Mouse (Mus musculus): Measurements from ENCODE around the gene Pde1b. TPM values are rescaled to one million over a fixed set of nuclear protein-coding genes. Genes with fewer than 3 reads are reported as not detected.

Pde1b gene
- 0.87 and 1.1 TPM in 2 replicates for polyA plus RNA-seq (2014; fragmentation: Nextera tagmentation; extraction: Ambion mirVana)

GRCm38 (mm10) chr15:103502435-103503250 is at the start of gene Pde1b:
Pde1b (plus strand) TSS chr15:103503034.
- DNase-seq (ENCODE audit: low spot score) (peak; percentile 57), ATAC-seq (replicated peaks; ENCODE audit: low FRiP score) (peak; percentile 85)
- peak within 1 kb of the TSS; percentile 54 for H3K4me3 ChIP-seq (ENCODE audit: low read depth, low read length)
- no peak within 1 kb of the TSS for H3K27ac ChIP-seq (ENCODE audit: low read depth, low read length)
- H3K9me3 ChIP-seq (ENCODE audit: control insufficient read depth, low read length), result no peaks in the 10 kb centered on the region
- peak within 1 kb of the TSS; percentile 86 for H3K4me2 ChIP-seq
- 2% methylated on average over 54 of the region's 63 CpGs for WGBS
- peaks cover 40% of the 10 kb centered on the region for H3K27me3 ChIP-seq (replicated peaks; ENCODE audit: control insufficient read depth, insufficient read depth, low read length)
- no peak within 1 kb of the TSS for H3K9ac ChIP-seq (ENCODE audit: low read depth, low read length)
- H3K4me1 ChIP-seq (replicated peaks; ENCODE audit: control insufficient read depth, insufficient read depth, low read length), result no peaks in the 10 kb centered on the region
- H3K36me3 ChIP-seq (ENCODE audit: control insufficient read depth, insufficient read depth, low read length), result no peaks in the 10 kb centered on the region

GRCm38 (mm10) chr15:103453551-103454218 is 49.1 kb upstream of the Pde1b start, which contains the start of gene Nckap1l:
Nckap1l (plus strand) TSS chr15:103453794.
- ATAC-seq (replicated peaks; ENCODE audit: low FRiP score) (peak; percentile 86), DNase-seq (ENCODE audit: low spot score) (no peak)
- Histone ChIP-seq H3K4me1 (replicated peaks; ENCODE audit: control insufficient read depth, insufficient read depth, low read length) (no peaks in the 10 kb centered on the region), H3K4me2 (peak within 1 kb of the TSS; percentile 50), H3K9me3 (ENCODE audit: control insufficient read depth, low read length) (no peaks in the 10 kb centered on the region), H3K36me3 (ENCODE audit: control insufficient read depth, insufficient read depth, low read length) (no peaks in the 10 kb centered on the region), H3K27ac (ENCODE audit: low read depth, low read length) (no peak within 1 kb of the TSS), H3K4me3 (ENCODE audit: low read depth, low read length) (peak within 1 kb of the TSS; percentile 26), H3K27me3 (replicated peaks; ENCODE audit: control insufficient read depth, insufficient read depth, low read length) (no peaks in the 10 kb centered on the region), H3K9ac (ENCODE audit: low read depth, low read length) (no peak within 1 kb of the TSS)
- 50% methylated on average over 13 of the region's 13 CpGs for WGBS

GRCm38 (mm10) chr15:103454449-103454848 is 48.4 kb upstream of the Pde1b start:
- Histone ChIP-seq H3K4me3 (ENCODE audit: low read depth, low read length) (peak overlapping the region; percentile 26; the same call in 1 of the 2 replicates), H3K9me3 (ENCODE audit: control insufficient read depth, low read length) (no peaks in the 10 kb centered on the region), H3K36me3 (ENCODE audit: control insufficient read depth, insufficient read depth, low read length) (no peaks in the 10 kb centered on the region), H3K4me2 (peak overlapping the region; percentile 50), H3K4me1 (replicated peaks; ENCODE audit: control insufficient read depth, insufficient read depth, low read length) (no peaks in the 10 kb centered on the region), H3K27ac (ENCODE audit: low read depth, low read length) (no peak overlapping the region), H3K9ac (ENCODE audit: low read depth, low read length) (no peak overlapping the region), H3K27me3 (replicated peaks; ENCODE audit: control insufficient read depth, insufficient read depth, low read length) (no peaks in the 10 kb centered on the region)
- ATAC-seq (replicated peaks; ENCODE audit: low FRiP score) (no peak), DNase-seq (ENCODE audit: low spot score) (no peak)
- WGBS, result 62% methylated on average over 6 of the region's 6 CpGs

DNA sequence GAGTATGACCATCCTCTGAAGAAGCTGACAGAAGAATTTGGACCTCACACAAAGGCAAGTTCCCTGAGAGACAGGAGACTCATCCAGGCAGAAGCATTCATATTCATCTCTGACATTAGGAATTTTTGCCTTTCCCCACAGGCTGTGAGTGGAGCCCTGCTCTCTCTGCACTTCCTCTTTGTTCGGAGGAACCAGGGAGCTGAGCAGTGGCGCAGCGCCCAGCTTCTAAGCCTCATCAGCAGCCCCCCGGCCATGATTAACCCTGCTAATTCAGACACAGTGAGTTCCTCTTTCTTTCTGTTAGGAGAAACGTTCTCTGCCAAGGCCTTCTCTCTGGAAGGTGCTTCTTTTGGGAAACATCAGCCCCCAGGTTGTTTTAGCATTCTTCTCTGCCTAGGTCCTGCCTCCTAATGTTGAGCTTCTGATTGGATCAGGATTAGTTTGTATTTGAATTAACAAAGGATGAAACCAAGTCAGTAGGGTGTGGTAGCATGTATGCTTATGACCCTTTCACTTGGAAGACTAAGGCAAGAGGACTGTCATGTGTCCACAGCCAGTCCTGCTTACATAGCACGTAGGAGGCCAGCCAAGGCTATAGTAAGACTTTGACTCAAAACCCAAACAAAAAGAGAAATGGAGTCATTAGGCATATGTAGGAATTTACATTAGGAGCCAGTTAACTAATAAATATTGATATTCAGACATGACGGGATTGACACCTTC is 40.1 kb upstream of the Pde1b start:
- Histone ChIP-seq H3K4me1 (replicated peaks; ENCODE audit: control insufficient read depth, insufficient read depth, low read length) (no peaks in the 10 kb centered on the region), H3K4me3 (ENCODE audit: low read depth, low read length) (no peak overlapping the region), H3K27ac (ENCODE audit: low read depth, low read length) (no peak overlapping the region), H3K9me3 (ENCODE audit: control insufficient read depth, low read length) (no peaks in the 10 kb centered on the region), H3K9ac (ENCODE audit: low read depth, low read length) (no peak overlapping the region), H3K27me3 (replicated peaks; ENCODE audit: control insufficient read depth, insufficient read depth, low read length) (no peaks in the 10 kb centered on the region), H3K4me2 (no peak overlapping the region), H3K36me3 (ENCODE audit: control insufficient read depth, insufficient read depth, low read length) (no peaks in the 10 kb centered on the region)
- 61% methylated on average over 7 of the region's 7 CpGs for WGBS
- no peak for DNase-seq (ENCODE audit: low spot score)
- ATAC-seq (replicated peaks; ENCODE audit: low FRiP score), result no peak

GRCm38 (mm10) chr15:103471488-103472194 is 31.2 kb upstream of the Pde1b start:
- Histone ChIP-seq H3K9ac (ENCODE audit: low read depth, low read length) (no peak overlapping the region), H3K27ac (ENCODE audit: low read depth, low read length) (no peak overlapping the region), H3K9me3 (ENCODE audit: control insufficient read depth, low read length) (no peaks in the 10 kb centered on the region), H3K27me3 (replicated peaks; ENCODE audit: control insufficient read depth, insufficient read depth, low read length) (no peaks in the 10 kb centered on the region), H3K4me3 (ENCODE audit: low read depth, low read length) (no peak overlapping the region), H3K4me2 (no peak overlapping the region), H3K36me3 (ENCODE audit: control insufficient read depth, insufficient read depth, low read length) (no peaks in the 10 kb centered on the region), H3K4me1 (replicated peaks; ENCODE audit: control insufficient read depth, insufficient read depth, low read length) (no peaks in the 10 kb centered on the region)
- 82% methylated on average over 7 of the region's 7 CpGs for WGBS
- DNase-seq (ENCODE audit: low spot score) (no peak), ATAC-seq (replicated peaks; ENCODE audit: low FRiP score) (no peak)

DNA sequence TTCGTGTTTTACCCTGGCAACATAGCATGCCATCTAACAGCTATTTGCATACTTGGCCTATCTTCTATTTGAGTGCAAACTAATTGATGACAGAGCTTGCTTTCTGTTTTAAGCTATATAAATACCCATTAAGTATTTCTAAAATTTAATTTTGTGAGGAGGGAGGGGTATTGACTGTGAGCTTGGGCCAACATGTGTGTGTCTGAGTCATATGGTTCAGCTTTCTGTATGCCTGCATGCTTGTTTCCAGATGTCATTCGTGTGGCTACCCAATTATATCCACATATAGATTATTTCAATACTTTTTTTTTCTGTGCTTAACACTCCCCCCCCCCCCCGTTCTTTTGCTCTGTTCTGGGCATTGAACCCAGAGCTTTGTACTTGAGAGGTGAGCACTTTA is 30.6 kb upstream of the Pde1b start:
- 77% methylated on average over 3 of the region's 3 CpGs for WGBS
- Histone ChIP-seq H3K4me1 (replicated peaks; ENCODE audit: control insufficient read depth, insufficient read depth, low read length) (no peaks in the 10 kb centered on the region), H3K9ac (ENCODE audit: low read depth, low read length) (no peak overlapping the region), H3K27ac (ENCODE audit: low read depth, low read length) (no peak overlapping the region), H3K36me3 (ENCODE audit: control insufficient read depth, insufficient read depth, low read length) (no peaks in the 10 kb centered on the region), H3K9me3 (ENCODE audit: control insufficient read depth, low read length) (no peaks in the 10 kb centered on the region), H3K4me2 (no peak overlapping the region), H3K4me3 (ENCODE audit: low read depth, low read length) (no peak overlapping the region), H3K27me3 (replicated peaks; ENCODE audit: control insufficient read depth, insufficient read depth, low read length) (no peaks in the 10 kb centered on the region)
- ATAC-seq (replicated peaks; ENCODE audit: low FRiP score) (no peak), DNase-seq (ENCODE audit: low spot score) (no peak)

GRCm38 (mm10) chr15:103473182-103473581 is 29.7 kb upstream of the Pde1b start:
- H3K4me2 ChIP-seq, result no peak overlapping the region
- no peak overlapping the region for H3K27ac ChIP-seq (ENCODE audit: low read depth, low read length)
- ATAC-seq (replicated peaks; ENCODE audit: low FRiP score) (no peak), DNase-seq (ENCODE audit: low spot score) (no peak)
- H3K9me3 ChIP-seq (ENCODE audit: control insufficient read depth, low read length), result no peaks in the 10 kb centered on the region
- H3K9ac ChIP-seq (ENCODE audit: low read depth, low read length), result no peak overlapping the region
- H3K36me3 ChIP-seq (ENCODE audit: control insufficient read depth, insufficient read depth, low read length), result no peaks in the 10 kb centered on the region
- WGBS, result 83% methylated on average over 7 of the region's 7 CpGs
- no peaks in the 10 kb centered on the region for H3K4me1 ChIP-seq (replicated peaks; ENCODE audit: control insufficient read depth, insufficient read depth, low read length)
- no peaks in the 10 kb centered on the region for H3K27me3 ChIP-seq (replicated peaks; ENCODE audit: control insufficient read depth, insufficient read depth, low read length)
- H3K4me3 ChIP-seq (ENCODE audit: low read depth, low read length), result no peak overlapping the region

DNA sequence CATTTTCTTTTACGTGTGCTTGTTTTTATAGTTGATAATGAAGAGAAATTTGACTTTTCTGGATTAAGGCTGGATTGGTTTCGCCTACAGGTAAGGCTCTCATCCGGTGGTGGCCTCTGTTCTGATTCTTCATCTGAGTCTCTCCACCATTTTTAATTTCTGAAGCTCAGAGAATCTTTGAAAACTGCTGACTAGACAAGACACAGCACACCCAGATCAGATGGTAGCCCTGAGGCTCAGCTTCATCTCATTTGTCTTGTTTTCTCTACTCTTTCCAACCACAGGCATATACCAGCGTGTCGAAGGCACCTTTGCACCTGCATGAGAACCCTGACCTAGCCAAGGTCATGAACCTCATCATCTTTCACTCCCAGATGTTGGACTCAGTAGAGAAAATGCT is 29.1 kb upstream of the Pde1b start:
- Histone ChIP-seq H3K9me3 (ENCODE audit: control insufficient read depth, low read length) (no peaks in the 10 kb centered on the region), H3K4me3 (ENCODE audit: low read depth, low read length) (no peak overlapping the region), H3K27ac (ENCODE audit: low read depth, low read length) (no peak overlapping the region), H3K36me3 (ENCODE audit: control insufficient read depth, insufficient read depth, low read length) (no peaks in the 10 kb centered on the region), H3K9ac (ENCODE audit: low read depth, low read length) (no peak overlapping the region), H3K4me1 (replicated peaks; ENCODE audit: control insufficient read depth, insufficient read depth, low read length) (no peaks in the 10 kb centered on the region), H3K27me3 (replicated peaks; ENCODE audit: control insufficient read depth, insufficient read depth, low read length) (no peaks in the 10 kb centered on the region), H3K4me2 (no peak overlapping the region)
- DNase-seq (ENCODE audit: low spot score), result no peak
- 83% methylated on average over 5 of the region's 5 CpGs for WGBS
- ATAC-seq (replicated peaks; ENCODE audit: low FRiP score), result no peak
